In the genomic region with DNA sequence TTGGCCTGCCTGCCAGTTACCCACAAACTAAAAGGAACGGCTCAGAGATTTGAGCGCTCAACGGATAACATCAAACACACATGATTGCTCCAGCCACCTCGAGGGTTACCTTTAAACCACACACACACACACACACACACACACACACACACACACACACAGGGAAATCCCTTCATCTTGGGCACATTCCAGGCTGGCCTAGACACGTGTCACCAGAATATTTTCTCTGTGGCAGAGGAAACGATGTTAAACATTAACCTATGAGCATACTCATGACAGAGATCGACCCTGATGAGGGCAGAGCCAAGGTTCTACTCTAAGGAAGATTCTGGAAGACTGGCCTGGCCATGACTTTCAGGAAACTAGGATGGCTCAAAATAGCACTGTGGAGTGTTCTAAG, we compare ENCODE assay signal across 18 mouse cellular contexts. TPM values are rescaled to one million over a fixed set of nuclear protein-coding genes. Genes with fewer than 3 reads are reported as not detected.
DNase-seq lines count a peak whose midpoint lies in the region; ATAC-seq and TF ChIP-seq lines count a peak whose summit lies in the region.
"Had no signal": no experiment of that assay in that cellular context is flagged by ENCODE, and none has a peak within 500 bp of the region (broad histone marks: within the 10 kb centered on the region; RNA-seq: fewer than 3 reads in every experiment).

No protein-coding gene starts in this region.

- no peak overlapping the region for H3K27ac ChIP-seq in liver, adult 2 months (replicated peaks; ENCODE audit: insufficient read depth, low read depth, low read length)
- no peak overlapping the region for H3K27ac ChIP-seq in liver, embryonic 11.5 days (ENCODE audit: low read depth, low read length)
- H3K27ac ChIP-seq: embryonic facial prominence, embryonic 13.5 days; forebrain, embryonic 13.5 days; lung, embryonic 15.5 days; midbrain, embryonic 15.5 days had no signal

- H3K79me2 ChIP-seq in liver, adult 2 months (ENCODE audit: control insufficient read depth, insufficient read depth, low read length) = no peaks in the 10 kb centered on the region

- no peak for TF ChIP-seq CTCF in liver, adult 2 months (IDR thresholded peaks at IDR 0.05; ENCODE audit: low read depth, low read length)

- 24% methylated on average over 7 of the region's 7 CpGs for WGBS in liver, adult 2 months
- 74% methylated on average over 7 of the region's 7 CpGs for WGBS in liver, embryonic 11.5 days
- WGBS in large intestine, adult 2 months = 27% methylated on average over 7 of the region's 7 CpGs

- H3K9me3 ChIP-seq in liver, embryonic 11.5 days (ENCODE audit: control insufficient read depth, low read length) = no peaks in the 10 kb centered on the region
- H3K9me3 ChIP-seq: embryonic facial prominence, embryonic 13.5 days; forebrain, embryonic 13.5 days; lung, embryonic 15.5 days; midbrain, embryonic 15.5 days had no signal

- no peak overlapping the region for H3K9ac ChIP-seq in liver, adult 2 months (ENCODE audit: low read depth, low read length)
- H3K9ac ChIP-seq in liver, embryonic 11.5 days (ENCODE audit: low read depth, low read length) = no peak overlapping the region
- H3K9ac ChIP-seq: embryonic facial prominence, embryonic 13.5 days; forebrain, embryonic 13.5 days; lung, embryonic 15.5 days; midbrain, embryonic 15.5 days had no signal

- H3K4me3 ChIP-seq in liver, adult 2 months (ENCODE audit: insufficient read depth, low read depth, low read length) = no peak overlapping the region
- H3K4me3 ChIP-seq in liver, embryonic 11.5 days (ENCODE audit: low read depth, low read length) = no peak overlapping the region
- H3K4me3 ChIP-seq: embryonic facial prominence, embryonic 13.5 days; forebrain, embryonic 13.5 days; lung, embryonic 15.5 days; midbrain, embryonic 15.5 days had no signal

- no peak for ATAC-seq in liver, embryonic 11.5 days (replicated peaks; ENCODE audit: low FRiP score)
- ATAC-seq in erythroid progenitor cell, adult 5-6 weeks (replicated peaks; ENCODE audit: low FRiP score, poor library complexity, severe bottlenecking) = no peak
- ATAC-seq: forebrain, embryonic 13.5 days; inflammation-experienced regulatory T-cells, adult 6 months had no signal

- no peak overlapping the region for H3K4me2 ChIP-seq in liver, embryonic 11.5 days
- H3K4me2 ChIP-seq: embryonic facial prominence, embryonic 13.5 days; forebrain, embryonic 13.5 days; lung, embryonic 15.5 days; midbrain, embryonic 15.5 days had no signal

- no peaks in the 10 kb centered on the region for H3K27me3 ChIP-seq in liver, adult 2 months (ENCODE audit: control insufficient read depth, insufficient read depth, low read length)
- no peaks in the 10 kb centered on the region for H3K27me3 ChIP-seq in liver, embryonic 11.5 days (replicated peaks; ENCODE audit: control insufficient read depth, insufficient read depth, low read length)
- H3K27me3 ChIP-seq: embryonic facial prominence, embryonic 13.5 days; forebrain, embryonic 13.5 days; lung, embryonic 15.5 days; midbrain, embryonic 15.5 days had no signal

- peak; percentile 90 for DNase-seq in liver, adult 2 months (ENCODE audit: extremely low read depth, low read depth, low spot score)
- DNase-seq in liver, embryonic 11.5 days (ENCODE audit: low spot score) = no peak
- peak; percentile 77 to 84 for DNase-seq in kidney, adult 8-10 months
- peak; percentile 27 for DNase-seq in large intestine, adult 2 months (ENCODE audit: low read depth, low spot score)
- DNase-seq in lung, postnatal 4 days = peak; percentile 27 to 49
- no peak for DNase-seq in heart, adult 8-10 months (ENCODE audit: low spot score)
- DNase-seq in right cerebral cortex, adult 18-20 months = no peak
- DNase-seq: adrenal gland, adult 2 months; cerebellum, postnatal 10 days; heart, adult 18-20 months; retina, postnatal 1 day; thymus, postnatal 14 days had no signal

- H3K36me3 ChIP-seq in liver, adult 2 months (ENCODE audit: control insufficient read depth, insufficient read depth, low read length) = no peaks in the 10 kb centered on the region
- no peaks in the 10 kb centered on the region for H3K36me3 ChIP-seq in liver, embryonic 11.5 days (ENCODE audit: control insufficient read depth, insufficient read depth, low read length)
- H3K36me3 ChIP-seq: lung, embryonic 15.5 days; midbrain, embryonic 15.5 days had no signal

- TF ChIP-seq POLR2A in liver, adult 2 months (IDR thresholded peaks at IDR 0.05; ENCODE audit: extremely low read depth, insufficient read depth, low read length) = no peak

- H3K4me1 ChIP-seq in liver, adult 2 months (ENCODE audit: control insufficient read depth, insufficient read depth, low read length) = peaks cover 2% of the 10 kb centered on the region; the same call in 1 of the 2 replicates
- H3K4me1 ChIP-seq in liver, embryonic 11.5 days (replicated peaks; ENCODE audit: control insufficient read depth, insufficient read depth, low read length) = 0 out of 2 replicates have a peak, but pooled peaks cover 2% of the 10 kb centered on the region

RNA-seq across cellular contexts. Expression of gene Lgi2, which starts 29.2 kb away (rescaled TPM):
- 0.18 and 0.20 TPM in 2 replicates for total RNA-seq in liver, adult 2 months (2014; rRNA removed)
- polyA plus RNA-seq in liver, adult 2 months (2012; rRNA removed) = 0.04 and 0.06 TPM in 2 replicates
- 0.84 and 1.0 TPM in 2 replicates for polyA plus RNA-seq in liver, embryonic 11.5 days (2014; fragmentation: Nextera tagmentation; extraction: Ambion mirVana)
- polyA plus RNA-seq in large intestine, adult 2 months (2012; rRNA removed) = 1.4 and 1.6 TPM in 2 replicates
- total RNA-seq in heart, adult 8-10 months (2022) = under 1 TPM; 0.47 to 0.97 (median 0.67) TPM
- not detected in 2 replicates for total RNA-seq in erythroid progenitor cell, adult 5-6 weeks (2015; ENCODE audit: low replicate concordance)
- not detected in 2 replicates for total RNA-seq in erythroid progenitor cell, adult 5-6 weeks (2017; ENCODE audit: low replicate concordance)
- polyA plus RNA-seq: inflammation-experienced regulatory T-cells, adult 6 months had no signal

Comparison
In these comparisons a context has a peak if more than half of its experiments do, and no peak if none do; other contexts are left out.
1. DNase-seq: peak in liver, adult 2 months (single experiment), kidney, adult 8-10 months (2 of 2), large intestine, adult 2 months (single experiment) and lung, postnatal 4 days (2 of 2); none in liver, embryonic 11.5 days (single experiment), heart, adult 8-10 months (single experiment) and right cerebral cortex, adult 18-20 months (single experiment).